ENCODE assay signal across 22 mouse cellular contexts in the genomic region with DNA sequence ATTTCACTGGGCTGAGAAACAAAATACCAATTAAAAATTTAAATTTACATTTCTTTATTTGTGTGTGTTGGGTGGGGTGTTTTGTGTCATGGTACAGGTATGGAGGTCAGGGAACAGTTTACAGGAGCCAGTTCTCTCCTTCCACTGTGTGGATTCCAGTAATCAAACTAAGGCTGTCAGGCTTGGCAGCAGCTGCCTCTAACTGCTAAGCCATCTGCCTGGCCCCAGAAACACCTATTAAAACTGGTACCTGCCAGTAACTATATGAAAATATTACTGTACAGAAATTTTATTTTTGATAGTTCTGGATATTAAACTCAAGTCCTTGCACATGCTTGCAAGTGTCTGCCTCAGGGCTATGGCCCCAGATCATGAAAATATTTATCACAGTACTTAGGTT. TPM values are rescaled to one million over a fixed set of nuclear protein-coding genes. Genes with fewer than 3 reads are reported as not detected.
DNase-seq lines count a peak whose midpoint lies in the region; ATAC-seq and TF ChIP-seq lines count a peak whose summit lies in the region.
"Had no signal": no experiment of that assay in that cellular context is flagged by ENCODE, and none has a peak within 500 bp of the region (broad histone marks: within the 10 kb centered on the region; RNA-seq: fewer than 3 reads in every experiment).

No protein-coding gene starts in this region.

- H3K27me3 ChIP-seq in heart, embryonic 16.5 days (ENCODE audit: control insufficient read depth, insufficient read depth, low read length), result no peaks in the 10 kb centered on the region
- no peaks in the 10 kb centered on the region for H3K27me3 ChIP-seq in midbrain, embryonic 14.5 days (ENCODE audit: control insufficient read depth, insufficient read depth, low read length)
- H3K27me3 ChIP-seq in midbrain, postnatal 0 days (ENCODE audit: insufficient read depth, low read length), result no peaks in the 10 kb centered on the region
- H3K27me3 ChIP-seq: heart, embryonic 15.5 days; hindbrain, embryonic 15.5 days; intestine, embryonic 15.5 days; limb, embryonic 15.5 days; neural tube, embryonic 13.5 days; Patski had no signal

- H3K4me1 ChIP-seq in heart, embryonic 16.5 days (ENCODE audit: control insufficient read depth, insufficient read depth, low read length), result peaks cover 26% of the 10 kb centered on the region
- H3K4me1 ChIP-seq in midbrain, embryonic 14.5 days (ENCODE audit: control insufficient read depth, insufficient read depth, low read length), result peaks cover 19% of the 10 kb centered on the region
- peaks cover 12% of the 10 kb centered on the region; the same call in 1 of the 2 replicates for H3K4me1 ChIP-seq in midbrain, postnatal 0 days (ENCODE audit: insufficient read depth, low read length)

- no peak for DNase-seq in cerebellum, postnatal 4 days (ENCODE audit: low spot score in 2 of 2)
- DNase-seq in heart, adult 9 months (ENCODE audit: low spot score in 2 of 2), result no peak
- DNase-seq in cerebellum, adult 18-20 months, result peak; percentile 65 to 81
- peak; percentile 71 to 75 for DNase-seq in cerebellum, postnatal 25 days
- no peak for DNase-seq in midbrain, embryonic 14.5 days
- DNase-seq in midbrain, postnatal 0 days (ENCODE audit: low spot score), result no peak
- DNase-seq: adrenal gland, adult 8-10 months; gastrocnemius, postnatal 14 days; kidney, adult 9 months; kidney, postnatal 36 days; lung, embryonic 14.5 days; lung, postnatal 36 days; right cerebral cortex, adult 18-20 months had no signal

- no peak overlapping the region for H3K4me2 ChIP-seq in heart, embryonic 16.5 days (ENCODE audit: low read depth, low read length)
- H3K4me2 ChIP-seq in midbrain, embryonic 14.5 days (ENCODE audit: low read length), result no peak overlapping the region
- no peak overlapping the region for H3K4me2 ChIP-seq in midbrain, postnatal 0 days (ENCODE audit: low read depth, low read length, poor library complexity, severe bottlenecking)
- H3K4me2 ChIP-seq: hindbrain, embryonic 15.5 days; intestine, embryonic 15.5 days; limb, embryonic 15.5 days; lung, embryonic 14.5 days; midbrain, embryonic 11.5 days; neural tube, embryonic 13.5 days had no signal

- no peak overlapping the region for H3K4me3 ChIP-seq in heart, embryonic 16.5 days (ENCODE audit: low read length)
- H3K4me3 ChIP-seq in midbrain, embryonic 14.5 days (replicated peaks; ENCODE audit: low read depth, low read length), result no peak overlapping the region
- no peak overlapping the region for H3K4me3 ChIP-seq in midbrain, postnatal 0 days (ENCODE audit: low read depth, low read length)
- H3K4me3 ChIP-seq: heart, embryonic 15.5 days; hindbrain, embryonic 15.5 days; intestine, embryonic 15.5 days; limb, embryonic 15.5 days; neural tube, embryonic 13.5 days had no signal

- no peak for TF ChIP-seq CTCF in midbrain, postnatal 0 days (IDR thresholded peaks at IDR 0.05)

- H3K9me3 ChIP-seq in heart, embryonic 16.5 days (replicated peaks; ENCODE audit: control insufficient read depth, low read length), result no peaks in the 10 kb centered on the region
- H3K9me3 ChIP-seq in midbrain, embryonic 14.5 days (ENCODE audit: control insufficient read depth, low read length), result no peaks in the 10 kb centered on the region
- H3K9me3 ChIP-seq in midbrain, postnatal 0 days (ENCODE audit: low read length), result no peaks in the 10 kb centered on the region
- H3K9me3 ChIP-seq: heart, embryonic 15.5 days; hindbrain, embryonic 15.5 days; intestine, embryonic 15.5 days; limb, embryonic 15.5 days; neural tube, embryonic 13.5 days had no signal

- no peaks in the 10 kb centered on the region for H3K36me3 ChIP-seq in heart, embryonic 16.5 days (ENCODE audit: control insufficient read depth, insufficient read depth)
- no peaks in the 10 kb centered on the region for H3K36me3 ChIP-seq in midbrain, embryonic 14.5 days (ENCODE audit: control insufficient read depth, insufficient read depth, low read length)
- H3K36me3 ChIP-seq in midbrain, postnatal 0 days (ENCODE audit: insufficient read depth, low read length), result no peaks in the 10 kb centered on the region
- H3K36me3 ChIP-seq: heart, embryonic 15.5 days; hindbrain, embryonic 15.5 days; intestine, embryonic 15.5 days; limb, embryonic 15.5 days; neural tube, embryonic 13.5 days had no signal

- H3K9ac ChIP-seq in heart, embryonic 16.5 days (ENCODE audit: low read length), result no peak overlapping the region
- H3K9ac ChIP-seq in midbrain, embryonic 14.5 days (replicated peaks; ENCODE audit: low read length), result no peak overlapping the region
- H3K9ac ChIP-seq in midbrain, postnatal 0 days (replicated peaks; ENCODE audit: low read length, poor library complexity, severe bottlenecking), result no peak overlapping the region
- H3K9ac ChIP-seq: heart, embryonic 15.5 days; hindbrain, embryonic 15.5 days; intestine, embryonic 15.5 days; limb, embryonic 15.5 days; lung, embryonic 14.5 days; neural tube, embryonic 13.5 days had no signal

- peak; percentile 54; the same call in 1 of the 2 replicates for ATAC-seq in cerebellum, adult (ENCODE audit: insufficient number of reproducible peaks, low FRiP score, low TSS enrichment)
- no peak for ATAC-seq in heart, embryonic 16.5 days (replicated peaks; ENCODE audit: extremely low read depth, insufficient read depth, low FRiP score)
- ATAC-seq in midbrain, embryonic 14.5 days (ENCODE audit: low FRiP score, low TSS enrichment), result no peak
- no peak for ATAC-seq in midbrain, postnatal 0 days (ENCODE audit: low FRiP score)
- ATAC-seq: intestine, embryonic 15.5 days; Patski had no signal

- peak overlapping the region; percentile 48; the same call in 1 of the 2 replicates for H3K27ac ChIP-seq in heart, embryonic 16.5 days (ENCODE audit: low read length)
- no peak overlapping the region for H3K27ac ChIP-seq in midbrain, embryonic 14.5 days (replicated peaks; ENCODE audit: low read depth, low read length)
- H3K27ac ChIP-seq in midbrain, postnatal 0 days (ENCODE audit: low read depth, low read length), result no peak overlapping the region
- H3K27ac ChIP-seq: heart, embryonic 15.5 days; hindbrain, embryonic 15.5 days; intestine, embryonic 15.5 days; limb, embryonic 15.5 days; neural tube, embryonic 13.5 days had no signal

RNA-seq across cellular contexts. Expression of a gene that starts 4.1 kb away (rescaled TPM):
- polyA plus RNA-seq in heart, embryonic 16.5 days (2015; fragmentation: Nextera tagmentation; extraction: Ambion mirVana), result 16.8 and 20.4 TPM in 2 replicates
- polyA plus RNA-seq in midbrain, embryonic 14.5 days (2014; fragmentation: Nextera tagmentation; extraction: Ambion mirVana), result 17.2 and 17.8 TPM in 2 replicates
- 27.3 and 40.5 TPM in 2 replicates for total RNA-seq in midbrain, postnatal 0 days (2014; rRNA removed)
- polyA plus RNA-seq in midbrain, postnatal 0 days (2015; fragmentation: Nextera tagmentation; extraction: Ambion mirVana), result 9.0 and 12.7 TPM in 2 replicates

Comparison
In these comparisons a context has a peak if more than half of its experiments do, and no peak if none do; other contexts are left out.
1. DNase-seq: peak in cerebellum, adult 18-20 months (2 of 2) and cerebellum, postnatal 25 days (2 of 2); none in cerebellum, postnatal 4 days (0 of 2), heart, adult 9 months (0 of 2), midbrain, embryonic 14.5 days (single experiment) and midbrain, postnatal 0 days (single experiment).